27 mouse cellular contexts compared by ENCODE assay signal in genomic region chr3:79490102-79490501, GRCm38 (mm10).
DNase-seq lines count a peak whose midpoint lies in the region; ATAC-seq and TF ChIP-seq lines count a peak whose summit lies in the region.
"Had no signal": no experiment of that assay in that cellular context is flagged by ENCODE, and none has a peak within 500 bp of the region (broad histone marks: within the 10 kb centered on the region; RNA-seq: fewer than 3 reads in every experiment).

No protein-coding gene starts in this region.

- no peaks in the 10 kb centered on the region for H3K9me3 ChIP-seq in intestine, postnatal 0 days (ENCODE audit: control insufficient read depth)
- H3K9me3 ChIP-seq in stomach, postnatal 0 days (ENCODE audit: control insufficient read depth, low read length) = no peaks in the 10 kb centered on the region
- H3K9me3 ChIP-seq: embryonic facial prominence, embryonic 10.5 days; embryonic facial prominence, embryonic 13.5 days; forebrain, embryonic 10.5 days; forebrain, embryonic 13.5 days; G1E; hindbrain, embryonic 12.5 days; hindbrain, embryonic 15.5 days had no signal

- no peak overlapping the region for H3K9ac ChIP-seq in intestine, postnatal 0 days (ENCODE audit: low read depth, low read length)
- no peak overlapping the region for H3K9ac ChIP-seq in stomach, postnatal 0 days (ENCODE audit: low read length)
- H3K9ac ChIP-seq: embryonic facial prominence, embryonic 13.5 days; forebrain, embryonic 13.5 days; hindbrain, embryonic 12.5 days; hindbrain, embryonic 15.5 days had no signal

- no peak for TF ChIP-seq CTCF in intestine, postnatal 0 days (IDR thresholded peaks at IDR 0.05; ENCODE audit: low read depth)
- TF ChIP-seq CTCF in stomach, postnatal 0 days (IDR thresholded peaks at IDR 0.05; ENCODE audit: low read depth) = no peak

- WGBS in intestine, postnatal 0 days = 59% methylated on average over 5 of the region's 5 CpGs
- WGBS in stomach, postnatal 0 days = 69% methylated on average over 5 of the region's 5 CpGs

- no peak for TF ChIP-seq EP300 in stomach, postnatal 0 days (optimal IDR thresholded peaks at IDR 0.05)

- H3K4me3 ChIP-seq in intestine, postnatal 0 days (ENCODE audit: low read depth, low read length) = no peak overlapping the region
- no peak overlapping the region for H3K4me3 ChIP-seq in stomach, postnatal 0 days (ENCODE audit: low read depth, low read length)
- H3K4me3 ChIP-seq: embryonic facial prominence, embryonic 10.5 days; embryonic facial prominence, embryonic 13.5 days; forebrain, embryonic 10.5 days; forebrain, embryonic 13.5 days; hindbrain, embryonic 12.5 days; hindbrain, embryonic 15.5 days had no signal

- peaks cover 51% of the 10 kb centered on the region for H3K36me3 ChIP-seq in intestine, postnatal 0 days (ENCODE audit: control insufficient read depth, insufficient read depth)
- H3K36me3 ChIP-seq in stomach, postnatal 0 days (ENCODE audit: control insufficient read depth, insufficient read depth, low read length) = peaks cover 7% of the 10 kb centered on the region

- H3K27me3 ChIP-seq in intestine, postnatal 0 days (replicated peaks; ENCODE audit: control insufficient read depth, insufficient read depth, low read length) = no peaks in the 10 kb centered on the region
- H3K27me3 ChIP-seq in stomach, postnatal 0 days (ENCODE audit: control insufficient read depth, insufficient read depth, low read length) = no peaks in the 10 kb centered on the region
- H3K27me3 ChIP-seq: CH12.LX; embryonic facial prominence, embryonic 13.5 days; forebrain, embryonic 13.5 days; hindbrain, embryonic 12.5 days; hindbrain, embryonic 15.5 days; Patski had no signal

- peak; percentile 69 for ATAC-seq in intestine, postnatal 0 days
- ATAC-seq in stomach, postnatal 0 days (ENCODE audit: low FRiP score, low TSS enrichment) = peak; percentile 92
- ATAC-seq in erythroblast, adult 5-6 weeks (replicated peaks; ENCODE audit: low FRiP score, poor library complexity, severe bottlenecking) = no peak
- ATAC-seq: forebrain, embryonic 13.5 days; forebrain, embryonic 16.5 days; Patski had no signal

- H3K4me2 ChIP-seq in intestine, postnatal 0 days (replicated peaks; ENCODE audit: low read depth) = no peak overlapping the region
- H3K4me2 ChIP-seq in stomach, postnatal 0 days (replicated peaks; ENCODE audit: low read depth) = no peak overlapping the region
- H3K4me2 ChIP-seq: embryonic facial prominence, embryonic 13.5 days; forebrain, embryonic 13.5 days; heart, embryonic 11.5 days; hindbrain, embryonic 12.5 days; hindbrain, embryonic 15.5 days had no signal

- H3K4me1 ChIP-seq in intestine, postnatal 0 days (replicated peaks; ENCODE audit: control insufficient read depth, insufficient read depth, low read length) = no peaks in the 10 kb centered on the region
- no peaks in the 10 kb centered on the region for H3K4me1 ChIP-seq in stomach, postnatal 0 days (replicated peaks; ENCODE audit: control insufficient read depth, insufficient read depth)
- H3K4me1 ChIP-seq: embryonic facial prominence, embryonic 10.5 days; embryonic facial prominence, embryonic 13.5 days; forebrain, embryonic 10.5 days; forebrain, embryonic 13.5 days; hindbrain, embryonic 12.5 days; hindbrain, embryonic 15.5 days had no signal

- no peak overlapping the region for H3K27ac ChIP-seq in intestine, postnatal 0 days (ENCODE audit: low read depth, low read length)
- no peak overlapping the region for H3K27ac ChIP-seq in stomach, postnatal 0 days (replicated peaks)
- H3K27ac ChIP-seq: embryonic facial prominence, embryonic 10.5 days; embryonic facial prominence, embryonic 13.5 days; forebrain, embryonic 10.5 days; forebrain, embryonic 13.5 days; hindbrain, embryonic 12.5 days; hindbrain, embryonic 15.5 days had no signal

- DNase-seq in heart, adult 11 months = peak; percentile 24
- no peak for DNase-seq in heart, adult 18-20 months
- peak; percentile 32 for DNase-seq in R1 (ENCODE audit: low read depth, low spot score)
- DNase-seq in stomach, postnatal 0 days (ENCODE audit: low spot score) = no peak
- no peak for DNase-seq in kidney, postnatal 10 days
- DNase-seq: adrenal gland, adult 2 months; adrenal gland, postnatal 14 days; B cell, adult 2 months; cerebellum, adult 11-12 months; cerebellum, adult 8-10 months; cerebellum, postnatal 10 days; cerebellum, postnatal 36 days; embryo, embryonic 11 days; gastrocnemius, postnatal 25 days had no signal

Comparison
In these comparisons a context has a peak if more than half of its experiments do, and no peak if none do; other contexts are left out.
1. DNase-seq: peak in heart, adult 11 months (single experiment) and R1 (single experiment); none in heart, adult 18-20 months (0 of 2), stomach, postnatal 0 days (single experiment) and kidney, postnatal 10 days (single experiment).